Comparison of ENCODE assay signal across 29 mouse cellular contexts in genomic region chr1:84923432-84923831, GRCm38 (mm10). TPM values are rescaled to one million over a fixed set of nuclear protein-coding genes. Genes with fewer than 3 reads are reported as not detected.
"Had no signal": no experiment of that assay in that cellular context is flagged by ENCODE, and none has a peak within 500 bp of the region (broad histone marks: within the 10 kb centered on the region; RNA-seq: fewer than 3 reads in every experiment).

No protein-coding gene starts in this region.

- H3K4me3 ChIP-seq: left cerebral cortex, adult 2 months; limb, embryonic 10.5 days; limb, embryonic 12.5 days; limb, embryonic 13.5 days; limb, embryonic 15.5 days; liver, embryonic 15.5 days; lung, embryonic 15.5 days; megakaryocyte, embryonic 14.5 days; midbrain, embryonic 10.5 days; midbrain, embryonic 12.5 days; midbrain, embryonic 13.5 days; midbrain, embryonic 15.5 days; myocyte; neural tube, embryonic 12.5 days had no signal

- H3K4me2 ChIP-seq: limb, embryonic 12.5 days; limb, embryonic 13.5 days; limb, embryonic 15.5 days; liver, embryonic 11.5 days; liver, embryonic 15.5 days; lung, embryonic 14.5 days; lung, embryonic 15.5 days; midbrain, embryonic 11.5 days; midbrain, embryonic 12.5 days; midbrain, embryonic 13.5 days; midbrain, embryonic 15.5 days; neural tube, embryonic 12.5 days had no signal

- H3K9me3 ChIP-seq: limb, embryonic 10.5 days; limb, embryonic 12.5 days; limb, embryonic 13.5 days; limb, embryonic 15.5 days; liver, embryonic 15.5 days; lung, embryonic 15.5 days; midbrain, embryonic 10.5 days; midbrain, embryonic 12.5 days; midbrain, embryonic 13.5 days; midbrain, embryonic 15.5 days; neural tube, embryonic 12.5 days had no signal

- H3K27me3 ChIP-seq: limb, embryonic 12.5 days; limb, embryonic 13.5 days; limb, embryonic 15.5 days; liver, embryonic 15.5 days; lung, embryonic 15.5 days; megakaryocyte, embryonic 14.5 days; midbrain, embryonic 12.5 days; midbrain, embryonic 13.5 days; midbrain, embryonic 15.5 days; neural tube, embryonic 12.5 days had no signal

- DNase-seq: left cerebral cortex, postnatal 4 days; lung, adult 2 months; lung, embryonic 14.5 days; lung, postnatal 10 days; lung, postnatal 14 days; midbrain, embryonic 14.5 days had no signal

- H3K9ac ChIP-seq: limb, embryonic 12.5 days; limb, embryonic 13.5 days; limb, embryonic 15.5 days; liver, embryonic 14.5 days; liver, embryonic 15.5 days; lung, embryonic 14.5 days; lung, embryonic 15.5 days; midbrain, embryonic 12.5 days; midbrain, embryonic 13.5 days; midbrain, embryonic 15.5 days; neural tube, embryonic 12.5 days had no signal

- ATAC-seq: lung, postnatal 0 days; midbrain, embryonic 13.5 days; midbrain, embryonic 15.5 days; midbrain, embryonic 16.5 days had no signal

- H3K36me3 ChIP-seq: limb, embryonic 10.5 days; limb, embryonic 12.5 days; limb, embryonic 13.5 days; limb, embryonic 15.5 days; liver, embryonic 15.5 days; lung, embryonic 15.5 days; neural tube, embryonic 12.5 days had no signal

- H3K4me1 ChIP-seq: limb, embryonic 10.5 days; limb, embryonic 12.5 days; limb, embryonic 13.5 days; limb, embryonic 15.5 days; liver, embryonic 15.5 days; lung, embryonic 15.5 days; megakaryocyte, embryonic 14.5 days; midbrain, embryonic 10.5 days; midbrain, embryonic 12.5 days; midbrain, embryonic 13.5 days; midbrain, embryonic 15.5 days; neural tube, embryonic 12.5 days had no signal

- H3K27ac ChIP-seq: left cerebral cortex, adult 2 months; limb, embryonic 10.5 days; limb, embryonic 12.5 days; limb, embryonic 13.5 days; limb, embryonic 15.5 days; liver, embryonic 14.5 days; liver, embryonic 15.5 days; lung, embryonic 15.5 days; macrophage; midbrain, embryonic 10.5 days; midbrain, embryonic 12.5 days; midbrain, embryonic 13.5 days; midbrain, embryonic 15.5 days; neural tube, embryonic 12.5 days had no signal

RNA-seq across cellular contexts. Expression of gene Slc16a14, which starts 11.5 kb away (rescaled TPM):
- total RNA-seq: liver, adult 2 months; megakaryocyte progenitor cell, adult 5-6 weeks; megakaryocyte-erythroid progenitor cell, adult 5-6 weeks had no signal
- polyA plus RNA-seq: liver, adult 2 months; liver, embryonic 14.5 days; liver, embryonic 15.5 days; lung, embryonic 14.5 days had no signal
